Mouse (Mus musculus): Measurements from ENCODE around the gene Hoxc11. TPM values are rescaled to one million over a fixed set of nuclear protein-coding genes. Genes with fewer than 3 reads are reported as not detected.

The Hoxc11 gene
- polyA plus RNA-seq, 1 experiment from 2014 or later = not detected

DNA sequence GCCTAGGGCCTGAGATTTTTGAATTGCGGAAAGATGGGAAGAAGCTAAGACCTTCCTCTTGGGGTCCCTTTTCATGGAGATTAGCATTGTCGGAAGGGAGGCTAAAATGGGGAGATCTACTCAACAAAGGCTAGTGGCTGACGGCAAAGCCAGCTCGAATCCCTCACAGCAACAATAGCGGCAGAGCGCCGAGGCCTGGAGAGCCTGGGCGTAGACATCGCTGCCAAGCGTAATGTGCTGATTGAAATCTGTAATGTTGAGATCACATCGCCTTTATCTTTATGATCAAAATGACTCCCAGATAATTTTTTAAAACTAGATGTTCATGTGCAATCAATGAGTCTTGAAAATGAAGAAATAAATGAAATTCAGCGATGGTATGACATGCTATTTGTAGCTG lies 19.8 kb upstream of the Hoxc11 start:
- Histone ChIP-seq H3K27me3 (ENCODE audit: control insufficient read depth, insufficient read depth, low read length) (peaks cover 100% of the 10 kb centered on the region), H3K4me1 (ENCODE audit: control insufficient read depth, insufficient read depth, low read length) (no peaks in the 10 kb centered on the region), H3K36me3 (ENCODE audit: control insufficient read depth, insufficient read depth, low read length) (no peaks in the 10 kb centered on the region), H3K9me3 (ENCODE audit: control insufficient read depth, low read length) (no peaks in the 10 kb centered on the region), H3K4me3 (ENCODE audit: low read depth, low read length) (no peak overlapping the region), H3K4me2 (no peak overlapping the region), H3K9ac (ENCODE audit: low read length) (no peak overlapping the region), H3K27ac (ENCODE audit: low read depth, low read length) (no peak overlapping the region)
- WGBS = under 1% methylated on average over 12 of the region's 12 CpGs
- DNase-seq (ENCODE audit: low spot score, missing footprints) (no peak), ATAC-seq (ENCODE audit: low FRiP score) (no peak)

DNA sequence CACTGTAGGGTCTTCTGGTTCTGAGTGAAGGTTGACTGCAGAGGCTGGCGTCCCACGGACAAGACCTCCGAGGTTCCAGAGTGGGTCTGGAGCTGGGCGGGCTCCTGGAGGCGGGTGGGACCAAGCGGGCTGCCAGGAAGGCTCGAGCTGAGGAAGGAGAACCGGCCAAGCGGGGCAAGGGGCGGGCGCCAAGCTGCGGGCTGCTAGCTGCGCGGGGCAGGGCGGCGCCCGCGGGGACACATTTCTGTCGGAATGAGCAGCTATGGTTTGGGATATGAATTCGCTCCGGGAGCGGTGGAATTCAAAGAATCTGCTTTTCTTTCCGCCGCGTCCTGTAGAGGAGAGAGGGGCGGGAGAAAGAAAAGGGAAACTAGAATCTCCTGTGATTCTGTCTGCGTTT lies 19.3 kb upstream of the Hoxc11 start:
- H3K9ac ChIP-seq (ENCODE audit: low read length) = no peak overlapping the region
- H3K9me3 ChIP-seq (ENCODE audit: control insufficient read depth, low read length) = no peaks in the 10 kb centered on the region
- under 1% methylated on average over 26 of the region's 27 CpGs for WGBS
- no peak overlapping the region for H3K27ac ChIP-seq (ENCODE audit: low read depth, low read length)
- no peak overlapping the region for H3K4me3 ChIP-seq (ENCODE audit: low read depth, low read length)
- no peak overlapping the region for H3K4me2 ChIP-seq
- no peaks in the 10 kb centered on the region for H3K36me3 ChIP-seq (ENCODE audit: control insufficient read depth, insufficient read depth, low read length)
- DNase-seq (ENCODE audit: low spot score, missing footprints) (no peak), ATAC-seq (ENCODE audit: low FRiP score) (no peak)
- H3K27me3 ChIP-seq (ENCODE audit: control insufficient read depth, insufficient read depth, low read length) = peaks cover 100% of the 10 kb centered on the region
- H3K4me1 ChIP-seq (ENCODE audit: control insufficient read depth, insufficient read depth, low read length) = no peaks in the 10 kb centered on the region

DNA sequence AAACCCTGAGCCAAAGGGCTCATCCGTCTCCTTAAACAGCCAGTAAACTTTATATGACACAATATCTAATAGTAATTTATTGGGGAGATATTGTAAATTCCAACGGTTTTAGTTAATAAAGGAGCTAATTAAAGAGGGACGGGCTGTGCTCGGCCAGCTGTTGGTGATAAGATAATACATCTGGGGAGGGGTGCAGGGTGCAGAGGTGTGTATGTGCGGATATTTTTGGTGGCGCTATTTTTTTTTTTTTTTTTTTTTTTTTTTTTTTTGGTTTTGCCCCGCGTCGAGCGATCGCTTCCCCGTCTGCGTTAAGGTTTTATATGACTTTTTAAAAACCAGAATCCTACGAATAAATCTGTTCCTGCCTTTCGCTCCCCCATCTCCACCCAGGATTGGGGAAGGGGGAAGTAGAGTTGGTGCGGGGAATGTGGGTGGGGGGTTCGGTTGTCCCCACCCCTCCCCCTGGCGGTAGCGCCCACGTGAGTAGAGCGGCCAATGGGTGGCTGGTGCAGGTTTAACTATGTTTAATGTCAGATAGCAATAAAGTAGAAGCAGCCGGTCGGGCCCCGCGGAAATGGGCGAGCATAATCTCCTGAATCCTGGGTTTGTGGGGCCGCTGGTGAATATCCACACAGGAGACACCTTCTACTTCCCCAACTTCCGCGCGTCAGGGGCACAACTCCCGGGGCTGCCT lies 17.8 kb upstream of the Hoxc11 start, which contains the start of gene Hoxc12:
TSS of gene Hoxc12 (plus strand) at position 479 of the 694 bp plus-strand sequence.
- DNase-seq (ENCODE audit: low spot score, missing footprints) = no peak
- ATAC-seq (ENCODE audit: low FRiP score) = no peak
- 1% methylated on average over 31 of the region's 31 CpGs for WGBS
- H3K4me2 ChIP-seq = no peak within 1 kb of the TSS
- H3K9ac ChIP-seq (ENCODE audit: low read length) = no peak within 1 kb of the TSS
- peaks cover 100% of the 10 kb centered on the region for H3K27me3 ChIP-seq (ENCODE audit: control insufficient read depth, insufficient read depth, low read length)
- H3K9me3 ChIP-seq (ENCODE audit: control insufficient read depth, low read length) = no peaks in the 10 kb centered on the region
- H3K36me3 ChIP-seq (ENCODE audit: control insufficient read depth, insufficient read depth, low read length) = no peaks in the 10 kb centered on the region
- no peaks in the 10 kb centered on the region for H3K4me1 ChIP-seq (ENCODE audit: control insufficient read depth, insufficient read depth, low read length)
- H3K27ac ChIP-seq (ENCODE audit: low read depth, low read length) = no peak within 1 kb of the TSS
- no peak within 1 kb of the TSS for H3K4me3 ChIP-seq (ENCODE audit: low read depth, low read length)

DNA sequence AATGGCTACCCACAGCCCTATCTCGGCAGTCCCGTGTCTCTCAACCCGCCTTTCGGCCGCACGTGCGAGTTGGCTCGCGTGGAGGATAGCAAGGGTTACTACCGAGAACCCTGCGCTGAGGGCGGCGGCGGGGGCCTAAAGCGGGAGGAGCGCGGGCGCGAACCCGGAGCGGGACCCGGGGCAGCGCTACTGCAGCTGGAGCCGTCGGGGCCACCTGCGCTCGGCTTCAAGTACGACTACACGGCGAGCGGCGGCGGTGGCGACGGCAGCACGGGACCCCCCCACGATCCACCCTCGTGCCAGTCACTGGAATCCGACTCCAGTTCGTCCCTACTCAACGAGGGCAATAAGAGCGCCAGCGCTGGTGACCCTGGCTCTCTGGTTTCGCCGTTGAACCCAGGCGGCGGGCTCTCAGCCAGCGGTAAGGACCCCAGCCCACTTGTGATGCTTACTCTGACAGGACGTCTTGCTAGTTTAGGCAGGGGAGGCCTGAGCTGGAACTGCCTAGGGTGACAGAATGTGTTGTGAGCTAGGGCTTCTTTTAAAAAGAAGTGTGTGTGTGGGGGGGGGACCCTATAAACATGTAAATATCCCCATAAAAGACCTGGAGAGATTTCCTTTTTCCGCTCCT lies 17.1 kb upstream of the Hoxc11 start:
- no peak overlapping the region for H3K4me2 ChIP-seq
- WGBS = under 1% methylated on average over 50 of the region's 50 CpGs
- DNase-seq (ENCODE audit: low spot score, missing footprints) = no peak

DNA sequence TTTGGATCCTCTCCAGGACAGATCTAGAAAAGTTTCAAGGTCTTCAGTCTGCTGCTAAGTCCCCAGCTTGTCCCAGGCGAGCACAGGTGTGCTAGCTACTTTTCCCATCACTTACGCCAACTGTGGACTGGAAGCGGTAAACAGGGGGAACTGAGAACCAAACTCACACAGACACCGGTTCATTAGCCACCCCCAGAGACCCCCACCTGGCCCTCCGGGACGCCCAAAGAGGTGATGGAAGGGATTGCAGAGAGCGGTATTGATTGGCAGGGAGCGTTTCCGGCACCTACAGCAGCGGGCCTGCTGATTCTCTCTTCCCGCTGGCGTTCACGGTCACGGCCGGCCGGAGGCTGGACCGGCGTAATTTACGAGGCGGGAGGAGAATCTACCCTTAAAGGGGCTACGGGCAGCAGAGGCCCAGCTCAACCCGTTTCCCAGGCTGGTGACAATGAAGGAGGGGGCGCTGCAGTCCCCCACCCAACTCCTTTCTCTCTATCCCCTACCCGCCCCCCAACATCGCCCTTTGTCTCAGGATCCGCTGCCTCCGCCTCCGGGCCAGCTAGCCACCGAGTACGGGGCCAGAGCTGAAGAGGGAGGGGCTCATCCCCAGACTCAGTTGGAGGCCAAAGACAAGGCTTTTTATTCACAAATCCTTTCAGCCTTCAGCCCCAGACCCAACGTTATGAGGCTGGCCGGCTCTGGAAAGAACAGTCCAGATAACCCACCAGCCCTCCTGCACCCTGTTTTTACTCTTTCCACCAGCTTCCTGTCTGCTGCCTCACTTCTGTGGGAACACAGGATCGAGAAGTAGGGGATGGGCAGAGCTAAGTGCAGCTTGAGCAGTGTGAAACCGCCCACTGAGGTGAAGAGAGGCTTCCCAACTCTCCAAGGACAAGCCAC lies 14.7 kb upstream of the Hoxc11 start:
- Histone ChIP-seq H3K4me3 (ENCODE audit: low read depth, low read length) (no peak overlapping the region), H3K36me3 (ENCODE audit: control insufficient read depth, insufficient read depth, low read length) (no peaks in the 10 kb centered on the region), H3K27ac (ENCODE audit: low read depth, low read length) (no peak overlapping the region), H3K4me2 (no peak overlapping the region), H3K4me1 (ENCODE audit: control insufficient read depth, insufficient read depth, low read length) (0 out of 2 replicates have a peak, but pooled peaks cover 3% of the 10 kb centered on the region), H3K9me3 (ENCODE audit: control insufficient read depth, low read length) (no peaks in the 10 kb centered on the region), H3K27me3 (ENCODE audit: control insufficient read depth, insufficient read depth, low read length) (peaks cover 100% of the 10 kb centered on the region), H3K9ac (ENCODE audit: low read length) (no peak overlapping the region)
- ATAC-seq (ENCODE audit: low FRiP score) (no peak), DNase-seq (ENCODE audit: low spot score, missing footprints) (no peak)
- 1% methylated on average over 34 of the region's 34 CpGs for WGBS

More for the DNA sequence above, 17.1 kb upstream of the Hoxc11 start:
- Histone ChIP-seq H3K36me3 (ENCODE audit: control insufficient read depth, insufficient read depth, low read length) (no peaks in the 10 kb centered on the region), H3K27ac (ENCODE audit: low read depth, low read length) (no peak overlapping the region), H3K27me3 (ENCODE audit: control insufficient read depth, insufficient read depth, low read length) (peaks cover 100% of the 10 kb centered on the region), H3K9ac (ENCODE audit: low read length) (no peak overlapping the region), H3K9me3 (ENCODE audit: control insufficient read depth, low read length) (no peaks in the 10 kb centered on the region), H3K4me3 (ENCODE audit: low read depth, low read length) (no peak overlapping the region), H3K4me1 (ENCODE audit: control insufficient read depth, insufficient read depth, low read length) (no peaks in the 10 kb centered on the region)
- ATAC-seq (ENCODE audit: low FRiP score) = no peak

DNA sequence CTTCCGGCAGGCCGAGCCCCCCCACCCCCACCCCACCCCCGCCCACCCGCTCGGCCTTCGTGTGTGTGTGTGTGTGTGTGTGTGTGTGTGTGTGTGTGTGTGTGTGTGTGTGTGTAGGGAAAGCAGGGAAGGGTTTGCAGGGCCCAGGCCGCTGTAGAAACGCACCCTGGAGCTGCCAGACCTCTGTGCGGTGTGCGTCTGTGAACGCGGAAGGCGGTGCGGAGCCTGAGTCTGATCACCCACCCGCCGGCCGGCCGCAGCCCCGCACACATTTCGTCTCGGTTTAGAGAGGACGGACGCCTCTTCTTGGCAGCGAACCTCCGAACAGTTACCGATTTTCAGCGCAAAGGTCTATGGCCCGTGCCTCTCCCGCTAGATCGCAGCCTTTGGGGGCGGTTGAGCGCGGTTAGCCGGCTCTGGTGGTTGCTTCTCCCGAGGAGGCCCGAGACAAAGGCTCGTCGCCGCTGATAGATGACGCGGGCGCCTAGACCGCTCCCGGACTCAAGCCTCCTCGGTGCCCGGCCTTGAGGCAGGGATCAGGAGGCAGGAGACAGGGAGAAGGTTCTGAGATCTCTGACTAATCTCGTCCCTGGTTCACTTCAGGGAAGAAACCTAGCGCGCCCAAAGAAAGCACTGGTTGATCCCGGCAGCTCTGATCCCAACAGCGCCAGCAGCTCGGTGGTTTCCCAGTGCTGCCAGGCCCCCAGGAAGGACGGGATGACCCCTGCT lies 11.3 kb upstream of the Hoxc11 start:
- WGBS = under 1% methylated on average over 46 of the region's 53 CpGs
- Histone ChIP-seq H3K36me3 (ENCODE audit: control insufficient read depth, insufficient read depth, low read length) (no peaks in the 10 kb centered on the region), H3K4me3 (ENCODE audit: low read depth, low read length) (peak overlapping the region; percentile 6; the same call in 1 of the 2 replicates), H3K4me2 (peak overlapping the region; percentile 24), H3K27ac (ENCODE audit: low read depth, low read length) (no peak overlapping the region), H3K27me3 (ENCODE audit: control insufficient read depth, insufficient read depth, low read length) (peaks cover 100% of the 10 kb centered on the region), H3K4me1 (ENCODE audit: control insufficient read depth, insufficient read depth, low read length) (0 out of 2 replicates have a peak, but pooled peaks cover 3% of the 10 kb centered on the region), H3K9ac (ENCODE audit: low read length) (no peak overlapping the region), H3K9me3 (ENCODE audit: control insufficient read depth, low read length) (no peaks in the 10 kb centered on the region)
- ATAC-seq (ENCODE audit: low FRiP score) (no peak), DNase-seq (ENCODE audit: low spot score, missing footprints) (peak; percentile 97)

DNA sequence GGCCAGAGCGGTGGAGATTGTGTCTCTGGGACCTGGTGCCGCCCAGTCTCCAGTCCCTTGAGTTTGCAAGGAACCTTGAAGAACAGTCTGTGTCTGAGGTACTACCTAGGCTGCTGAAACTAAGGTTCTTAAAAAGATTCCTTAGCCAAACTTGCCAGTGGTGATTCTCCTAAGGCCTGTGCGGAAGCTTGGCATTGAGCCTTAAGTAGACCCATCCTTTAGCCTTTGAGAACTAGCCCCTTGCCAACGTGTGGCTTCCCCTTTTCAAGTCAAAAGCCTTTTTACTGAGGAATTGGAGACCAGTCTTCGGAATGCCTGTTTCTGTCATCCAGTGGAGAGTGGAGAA lies 10.8 kb upstream of the Hoxc11 start:
- H3K4me2 ChIP-seq = no peak overlapping the region

DNA sequence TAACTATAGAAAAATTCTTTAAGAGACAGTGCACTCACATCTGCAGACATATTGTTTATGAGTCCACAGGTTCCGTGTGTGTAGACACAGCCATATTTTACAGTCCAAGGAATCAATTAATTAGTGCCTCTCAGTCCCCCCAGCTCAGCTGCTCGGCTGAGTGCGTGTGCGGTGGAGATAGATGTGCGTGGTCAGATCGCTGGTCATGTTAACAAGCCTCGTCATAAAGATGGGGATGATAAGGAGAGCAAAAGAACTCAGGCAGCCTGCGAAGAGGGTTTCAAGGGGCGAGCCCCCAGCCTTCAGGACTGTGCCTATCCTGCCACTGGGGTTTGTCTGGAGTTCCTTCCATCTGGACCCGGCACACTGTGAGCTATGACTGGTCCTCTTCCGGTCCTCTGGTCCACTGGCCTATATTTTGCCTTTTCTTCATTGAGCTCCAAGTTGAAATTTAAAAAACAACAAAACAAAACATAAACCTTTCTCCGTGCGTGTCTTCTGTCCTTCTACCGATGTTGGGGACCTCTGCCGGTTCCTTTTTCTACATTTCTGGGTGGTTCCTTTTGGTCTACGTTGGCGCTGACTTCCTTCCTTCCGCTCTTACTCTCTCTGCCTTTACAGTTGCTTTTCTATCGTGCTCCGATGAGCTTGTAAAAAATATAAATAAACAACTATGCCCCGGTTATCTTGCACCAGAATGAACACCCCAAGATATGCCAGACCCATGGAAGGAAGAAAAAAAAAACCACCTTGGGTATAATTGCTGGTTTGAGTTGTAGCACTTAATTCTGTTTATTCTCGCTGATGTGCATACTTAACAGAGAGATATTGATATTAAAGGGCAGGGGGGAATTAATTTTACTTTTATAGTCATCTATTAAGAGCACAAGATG lies 8.8 kb upstream of the Hoxc11 start:
- H3K4me3 ChIP-seq (ENCODE audit: low read depth, low read length) = no peak overlapping the region
- DNase-seq (ENCODE audit: low spot score, missing footprints) (no peak), ATAC-seq (ENCODE audit: low FRiP score) (no peak)
- H3K9ac ChIP-seq (ENCODE audit: low read length) = no peak overlapping the region
- no peak overlapping the region for H3K27ac ChIP-seq (ENCODE audit: low read depth, low read length)
- H3K36me3 ChIP-seq (ENCODE audit: control insufficient read depth, insufficient read depth, low read length) = no peaks in the 10 kb centered on the region
- 10% methylated on average over 22 of the region's 22 CpGs for WGBS
- no peak overlapping the region for H3K4me2 ChIP-seq
- H3K4me1 ChIP-seq (ENCODE audit: control insufficient read depth, insufficient read depth, low read length) = 0 out of 2 replicates have a peak, but pooled peaks cover 3% of the 10 kb centered on the region
- H3K9me3 ChIP-seq (ENCODE audit: control insufficient read depth, low read length) = no peaks in the 10 kb centered on the region
- H3K27me3 ChIP-seq (ENCODE audit: control insufficient read depth, insufficient read depth, low read length) = peaks cover 100% of the 10 kb centered on the region

More for the DNA sequence above, 10.8 kb upstream of the Hoxc11 start:
- H3K27ac ChIP-seq (ENCODE audit: low read depth, low read length) = no peak overlapping the region
- no peak overlapping the region for H3K9ac ChIP-seq (ENCODE audit: low read length)
- peak overlapping the region; percentile 6; the same call in 1 of the 2 replicates for H3K4me3 ChIP-seq (ENCODE audit: low read depth, low read length)
- WGBS = 5% methylated on average over 5 of the region's 5 CpGs
- DNase-seq (ENCODE audit: low spot score, missing footprints) (peak; percentile 95), ATAC-seq (ENCODE audit: low FRiP score) (no peak)
- H3K9me3 ChIP-seq (ENCODE audit: control insufficient read depth, low read length) = no peaks in the 10 kb centered on the region
- H3K4me1 ChIP-seq (ENCODE audit: control insufficient read depth, insufficient read depth, low read length) = 0 out of 2 replicates have a peak, but pooled peaks cover 3% of the 10 kb centered on the region
- H3K27me3 ChIP-seq (ENCODE audit: control insufficient read depth, insufficient read depth, low read length) = peaks cover 100% of the 10 kb centered on the region
- H3K36me3 ChIP-seq (ENCODE audit: control insufficient read depth, insufficient read depth, low read length) = no peaks in the 10 kb centered on the region
